Mouse (Mus musculus): ENCODE measurements around the gene Syne1. TPM values are rescaled to one million over a fixed set of nuclear protein-coding genes. Genes with fewer than 3 reads are reported as not detected.
"Not testable (repeated sequence)": the region's sequence is repeated elsewhere in the genome, so short reads cannot be mapped to it uniquely, and the experiment has no call there.

Syne1 gene
- total and polyA plus RNA-seq, 3 experiments, result 10.8 to 85.0 (median 59.1) TPM

GRCm38 (mm10) chr10:5503909-5504308, 47.4 kb downstream of the Syne1 start:
- H3K4me3 ChIP-seq (ENCODE audit: low read depth, low read length), result no peak overlapping the region
- H3K36me3 ChIP-seq (replicated peaks), result no peaks in the 10 kb centered on the region
- H3K4me1 ChIP-seq (ENCODE audit: insufficient read depth, low read depth, low read length), result no peaks in the 10 kb centered on the region
- DNase-seq (ENCODE audit: low spot score) (no peak), ATAC-seq (ENCODE audit: extremely low read depth, insufficient number of reproducible peaks, low FRiP score, poor library complexity, severe bottlenecking) (no peak)
- no peaks in the 10 kb centered on the region; the same call in 1 of the 2 replicates for H3K27me3 ChIP-seq (ENCODE audit: insufficient read depth, low read length)
- no peaks in the 10 kb centered on the region for H3K9me3 ChIP-seq (replicated peaks)
- TF ChIP-seq GATA2 (IDR thresholded peaks at IDR 0.05; ENCODE audit: borderline replicate concordance, low read depth, low read length) (no peak), POLR2AphosphoS5 (IDR thresholded peaks at IDR 0.05; ENCODE audit: insufficient replicate concordance, low read depth, low read length) (no peak), GATA1 (IDR thresholded peaks at IDR 0.05; ENCODE audit: borderline replicate concordance, low read length) (no peak), TAL1 (conservative IDR thresholded peaks at IDR 0.05; ENCODE audit: low read depth, low read length) (no peak), CTCF (IDR thresholded peaks at IDR 0.05; ENCODE audit: low read depth, low read length) (no peak)

GRCm38 (mm10) chr10:5499684-5500369, 51.5 kb downstream of the Syne1 start:
- peak; percentile 15; the same call in 1 of the 2 replicates for ATAC-seq (ENCODE audit: extremely low read depth, insufficient number of reproducible peaks, low FRiP score, poor library complexity, severe bottlenecking)
- H3K4me1 ChIP-seq (ENCODE audit: insufficient read depth, low read depth, low read length); DNase-seq (ENCODE audit: low spot score): not testable (repeated sequence)

GRCm38 (mm10) chr10:5497859-5498258, 53.4 kb downstream of the Syne1 start:
- no peak overlapping the region for H3K4me3 ChIP-seq (ENCODE audit: low read depth, low read length)
- DNase-seq (ENCODE audit: low spot score), result no peak

More at GRCm38 (mm10) chr10:5499684-5500369, 51.5 kb downstream of the Syne1 start:
- not testable (repeated sequence) for H3K4me3 ChIP-seq (ENCODE audit: low read depth, low read length); H3K9me3 ChIP-seq (replicated peaks); H3K27me3 ChIP-seq (ENCODE audit: insufficient read depth, low read length); H3K36me3 ChIP-seq (replicated peaks)

GRCm38 (mm10) chr10:5491050-5491449, 60.2 kb downstream of the Syne1 start:
- H3K4me1 ChIP-seq (ENCODE audit: insufficient read depth, low read depth, low read length), result no peaks in the 10 kb centered on the region
- H3K4me3 ChIP-seq (ENCODE audit: low read depth, low read length), result no peak overlapping the region
- H3K9me3 ChIP-seq (replicated peaks), result no peaks in the 10 kb centered on the region

More at GRCm38 (mm10) chr10:5497859-5498258, 53.4 kb downstream of the Syne1 start:
- Histone ChIP-seq H3K4me1 (ENCODE audit: insufficient read depth, low read depth, low read length) (no peaks in the 10 kb centered on the region), H3K9me3 (replicated peaks) (no peaks in the 10 kb centered on the region), H3K27me3 (ENCODE audit: insufficient read depth, low read length) (no peaks in the 10 kb centered on the region), H3K36me3 (replicated peaks) (no peaks in the 10 kb centered on the region)
- TF ChIP-seq CTCF (IDR thresholded peaks at IDR 0.05; ENCODE audit: low read depth, low read length) (no peak), POLR2AphosphoS5 (IDR thresholded peaks at IDR 0.05; ENCODE audit: insufficient replicate concordance, low read depth, low read length) (no peak), GATA2 (IDR thresholded peaks at IDR 0.05; ENCODE audit: borderline replicate concordance, low read depth, low read length) (no peak), TAL1 (conservative IDR thresholded peaks at IDR 0.05; ENCODE audit: low read depth, low read length) (no peak), GATA1 (IDR thresholded peaks at IDR 0.05; ENCODE audit: borderline replicate concordance, low read length) (no peak)
- no peak for ATAC-seq (ENCODE audit: extremely low read depth, insufficient number of reproducible peaks, low FRiP score, poor library complexity, severe bottlenecking)

GRCm38 (mm10) chr10:5490029-5490428, 61.3 kb downstream of the Syne1 start:
- no peaks in the 10 kb centered on the region for H3K27me3 ChIP-seq (ENCODE audit: insufficient read depth, low read length)
- ATAC-seq (ENCODE audit: extremely low read depth, insufficient number of reproducible peaks, low FRiP score, poor library complexity, severe bottlenecking), result no peak
- no peaks in the 10 kb centered on the region for H3K9me3 ChIP-seq (replicated peaks)
- H3K4me3 ChIP-seq (ENCODE audit: low read depth, low read length), result no peak overlapping the region
- no peak for DNase-seq (ENCODE audit: low spot score)
- H3K36me3 ChIP-seq (replicated peaks), result no peaks in the 10 kb centered on the region
- H3K4me1 ChIP-seq (ENCODE audit: insufficient read depth, low read depth, low read length), result no peaks in the 10 kb centered on the region
- TF ChIP-seq GATA1 (IDR thresholded peaks at IDR 0.05; ENCODE audit: borderline replicate concordance, low read length) (no peak), GATA2 (IDR thresholded peaks at IDR 0.05; ENCODE audit: borderline replicate concordance, low read depth, low read length) (no peak), POLR2AphosphoS5 (IDR thresholded peaks at IDR 0.05; ENCODE audit: insufficient replicate concordance, low read depth, low read length) (no peak), TAL1 (conservative IDR thresholded peaks at IDR 0.05; ENCODE audit: low read depth, low read length) (no peak), CTCF (IDR thresholded peaks at IDR 0.05; ENCODE audit: low read depth, low read length) (peak; percentile 36; the same call in 1 of the 2 replicates)

More at GRCm38 (mm10) chr10:5491050-5491449, 60.2 kb downstream of the Syne1 start:
- ATAC-seq (ENCODE audit: extremely low read depth, insufficient number of reproducible peaks, low FRiP score, poor library complexity, severe bottlenecking) (no peak), DNase-seq (ENCODE audit: low spot score) (no peak)
- Histone ChIP-seq H3K36me3 (replicated peaks) (no peaks in the 10 kb centered on the region), H3K27me3 (ENCODE audit: insufficient read depth, low read length) (no peaks in the 10 kb centered on the region)
- TF ChIP-seq GATA1 (IDR thresholded peaks at IDR 0.05; ENCODE audit: borderline replicate concordance, low read length) (no peak), GATA2 (IDR thresholded peaks at IDR 0.05; ENCODE audit: borderline replicate concordance, low read depth, low read length) (no peak), CTCF (IDR thresholded peaks at IDR 0.05; ENCODE audit: low read depth, low read length) (no peak), POLR2AphosphoS5 (IDR thresholded peaks at IDR 0.05; ENCODE audit: insufficient replicate concordance, low read depth, low read length) (no peak), TAL1 (conservative IDR thresholded peaks at IDR 0.05; ENCODE audit: low read depth, low read length) (no peak)

GRCm38 (mm10) chr10:5488097-5488496, 63.2 kb downstream of the Syne1 start:
- DNase-seq (ENCODE audit: low spot score) (no peak), ATAC-seq (ENCODE audit: extremely low read depth, insufficient number of reproducible peaks, low FRiP score, poor library complexity, severe bottlenecking) (no peak)
- Histone ChIP-seq H3K27me3 (ENCODE audit: insufficient read depth, low read length) (no peaks in the 10 kb centered on the region), H3K9me3 (replicated peaks) (no peaks in the 10 kb centered on the region), H3K4me3 (ENCODE audit: low read depth, low read length) (no peak overlapping the region), H3K36me3 (replicated peaks) (no peaks in the 10 kb centered on the region), H3K4me1 (ENCODE audit: insufficient read depth, low read depth, low read length) (no peaks in the 10 kb centered on the region)
- no peak for TF ChIP-seq GATA2 (IDR thresholded peaks at IDR 0.05; ENCODE audit: borderline replicate concordance, low read depth, low read length)
- TF ChIP-seq CTCF (IDR thresholded peaks at IDR 0.05; ENCODE audit: low read depth, low read length), result no peak
- no peak for TF ChIP-seq GATA1 (IDR thresholded peaks at IDR 0.05; ENCODE audit: borderline replicate concordance, low read length)
- TF ChIP-seq POLR2AphosphoS5 (IDR thresholded peaks at IDR 0.05; ENCODE audit: insufficient replicate concordance, low read depth, low read length), result no peak
- TF ChIP-seq TAL1 (conservative IDR thresholded peaks at IDR 0.05; ENCODE audit: low read depth, low read length), result no peak

Data from G1E (cell line).